Mouse (Mus musculus) stomach, postnatal 0 days (tissue): ENCODE data around the gene Car4.
A peak's percentile ranks its signal among the peaks of the same experiment; 100 is the strongest.

Experiments
- CTCF ChIP-seq: IDR thresholded peaks from 2 replicates; pipeline ENCODE4 v1.5.1; 2016; ENCODE audit warnings: antibody characterized with exemption, low read depth, mild to moderate bottlenecking, moderate library complexity
- EP300 ChIP-seq: optimal IDR thresholded peaks from 2 replicates; pipeline ENCODE3; 2016; ENCODE audit warnings: antibody characterized with exemption

- peak; percentile 68 for TF ChIP-seq CTCF
- TF ChIP-seq EP300 = no peak
Observed at GRCm38 (mm10) chr11:84919276-84919675, 38.3 kb upstream of the Car4 start.
